Mouse (Mus musculus) hindbrain, embryonic 15.5 days (tissue): Measurements from ENCODE around the gene Helz. TPM values are rescaled to one million over a fixed set of nuclear protein-coding genes. Genes with fewer than 3 reads are reported as not detected.
A peak's percentile ranks its signal among the peaks of the same experiment; 100 is the strongest.

Source experiments
- ATAC-seq: fragments of 200-750 bp; cut with Nextera tagmentation; 2 replicates; pipeline ENCODE4 v1.8.0; 2017; ENCODE audit warnings: low read depth, moderate number of reproducible peaks, moderate TSS enrichment; ENCODE audit not compliant: low FRiP score
- H3K27ac ChIP-seq: fragments of 300-500 bp; sonication (generic); replicated peaks from 2 replicates; pipeline ENCODE4 v1.5.1; 2015; ENCODE audit warnings: mild to moderate bottlenecking, inconsistent platforms
- H3K27me3 ChIP-seq: fragments of 300-500 bp; sonication (generic); 2 replicates; pipeline ENCODE4 v1.6.1; 2015; ENCODE audit warnings: control low read depth, inconsistent platforms
- H3K36me3 ChIP-seq: fragments of 300-500 bp; sonication (generic); 2 replicates; pipeline ENCODE4 v1.6.1; 2015; ENCODE audit warnings: control low read depth, inconsistent platforms
- H3K4me1 ChIP-seq: fragments of 300-500 bp; sonication (generic); replicated peaks from 2 replicates; pipeline ENCODE4 v1.6.1; 2015; ENCODE audit warnings: control low read depth, inconsistent platforms
- H3K4me2 ChIP-seq: fragments of 300-500 bp; sonication (generic); 2 replicates; pipeline ENCODE4 v1.6.1; 2015; ENCODE audit warnings: moderate library complexity, mild to moderate bottlenecking, inconsistent platforms
- H3K4me3 ChIP-seq: fragments of 300-500 bp; sonication (generic); 2 replicates; pipeline ENCODE4 v1.5.1; 2015; ENCODE audit warnings: mild to moderate bottlenecking, inconsistent platforms
- H3K9ac ChIP-seq: fragments of 300-500 bp; sonication (generic); 2 replicates; pipeline ENCODE4 v1.6.1; 2015; ENCODE audit warnings: inconsistent platforms
- H3K9me3 ChIP-seq: fragments of 300-500 bp; sonication (generic); 2 replicates; pipeline ENCODE4 v1.6.1; 2016; ENCODE audit warnings: control low read depth, inconsistent platforms
- WGBS: fragments of 180-500 bp; shearing (Covaris S2); methylation state at CpG from one replicate; pipeline ENCODE4 v1.1.7; 2015; 5-methylcytosine and 5-hydroxymethylcytosine counted together
- polyA plus RNA-seq: library from polyadenylated mRNA; unstranded; fragments of >200 nt; fragmentation: Nextera tagmentation; extraction: Ambion mirVana; gene quantifications from 2 replicates; pipeline ENCODE4 v1.2.1, GENCODE M21; 2015

Gene Helz
- polyA plus RNA-seq, 1 experiment from 2014 or later, result 16.8 TPM

- H3K4me2 ChIP-seq, result no peak overlapping the region
- no peak overlapping the region for H3K9ac ChIP-seq
- H3K4me1 ChIP-seq, result peaks cover 10% of the 10 kb centered on the region; the same call in 1 of the 2 replicates
- 0 out of 2 replicates have a peak overlapping the region, but pooled peaks have one; percentile 30 for H3K27ac ChIP-seq
- no peak overlapping the region for H3K4me3 ChIP-seq
- H3K9me3 ChIP-seq, result no peaks in the 10 kb centered on the region
- H3K27me3 ChIP-seq, result no peaks in the 10 kb centered on the region
- peaks cover 12% of the 10 kb centered on the region for H3K36me3 ChIP-seq
- WGBS, result 60% methylated on average over 5 of the region's 5 CpGs
- peak; percentile 19; the same call in 1 of the 2 replicates for ATAC-seq
These were observed 109.4 kb downstream of the Helz start for GRCm38 (mm10) chr11:107657117-107657516.

- peaks cover 9% of the 10 kb centered on the region; the same call in 1 of the 2 replicates for H3K4me1 ChIP-seq
- H3K4me3 ChIP-seq, result no peak overlapping the region
- H3K9me3 ChIP-seq, result no peaks in the 10 kb centered on the region
- ATAC-seq, result no peak
- 92% methylated on average over 4 of the region's 4 CpGs for WGBS
- peaks cover 17% of the 10 kb centered on the region for H3K36me3 ChIP-seq
- H3K27ac ChIP-seq, result no peak overlapping the region
- no peak overlapping the region for H3K9ac ChIP-seq
- no peaks in the 10 kb centered on the region for H3K27me3 ChIP-seq
- H3K4me2 ChIP-seq, result no peak overlapping the region
These were observed 112.7 kb downstream of the Helz start for GRCm38 (mm10) chr11:107660452-107660851.

- no peak overlapping the region for H3K4me2 ChIP-seq
- H3K4me1 ChIP-seq, result peaks cover 9% of the 10 kb centered on the region; the same call in 1 of the 2 replicates
- H3K36me3 ChIP-seq, result peaks cover 21% of the 10 kb centered on the region
- H3K9ac ChIP-seq, result no peak overlapping the region
- H3K27me3 ChIP-seq, result no peaks in the 10 kb centered on the region
- 75% methylated on average over 5 of the region's 5 CpGs for WGBS
- no peak overlapping the region for H3K27ac ChIP-seq
- ATAC-seq, result no peak
- H3K4me3 ChIP-seq, result no peak overlapping the region
- H3K9me3 ChIP-seq, result no peaks in the 10 kb centered on the region
These were observed 114.9 kb downstream of the Helz start for GRCm38 (mm10) chr11:107662666-107663065.

- Histone ChIP-seq H3K4me1 (no peaks in the 10 kb centered on the region), H3K4me2 (no peak overlapping the region), H3K27ac (no peak overlapping the region), H3K4me3 (no peak overlapping the region), H3K9me3 (no peaks in the 10 kb centered on the region), H3K9ac (no peak overlapping the region), H3K36me3 (peaks cover 41% of the 10 kb centered on the region), H3K27me3 (no peaks in the 10 kb centered on the region)
- 93% methylated on average over 2 of the region's 2 CpGs for WGBS
- ATAC-seq, result no peak
These were observed 119.8 kb downstream of the Helz start for GRCm38 (mm10) chr11:107667542-107667941.

- Histone ChIP-seq H3K4me1 (no peaks in the 10 kb centered on the region), H3K9ac (no peak overlapping the region), H3K9me3 (no peaks in the 10 kb centered on the region), H3K36me3 (peaks cover 48% of the 10 kb centered on the region), H3K4me3 (no peak overlapping the region), H3K27ac (no peak overlapping the region), H3K4me2 (no peak overlapping the region), H3K27me3 (no peaks in the 10 kb centered on the region)
- WGBS, result 91% methylated on average over 6 of the region's 6 CpGs
- no peak for ATAC-seq
These were observed 120.5 kb downstream of the Helz start for GRCm38 (mm10) chr11:107668223-107668622.

GRCm38 (mm10) chr11:107668977-107669376 lies 121.2 kb downstream of the Helz start:
- no peak for ATAC-seq
- H3K36me3 ChIP-seq, result peaks cover 54% of the 10 kb centered on the region

GRCm38 (mm10) chr11:107674006-107674405 lies 126.3 kb downstream of the Helz start:
- H3K4me1 ChIP-seq, result peaks cover 18% of the 10 kb centered on the region
- no peak overlapping the region for H3K4me2 ChIP-seq
- no peak for ATAC-seq
- H3K27ac ChIP-seq, result no peak overlapping the region
- no peak overlapping the region for H3K4me3 ChIP-seq
- 0 out of 2 replicates have a peak, but pooled peaks cover 3% of the 10 kb centered on the region for H3K9me3 ChIP-seq
- H3K9ac ChIP-seq, result no peak overlapping the region
- 87% methylated on average over 5 of the region's 5 CpGs for whole genome bisulfite sequencing
- peaks cover 37% of the 10 kb centered on the region for H3K36me3 ChIP-seq
- no peaks in the 10 kb centered on the region for H3K27me3 ChIP-seq

More at GRCm38 (mm10) chr11:107668977-107669376, 121.2 kb downstream of the Helz start:
- no peaks in the 10 kb centered on the region for H3K4me1 ChIP-seq
- H3K4me3 ChIP-seq, result no peak overlapping the region
- no peak overlapping the region for H3K27ac ChIP-seq
- 87% methylated on average over 4 of the region's 4 CpGs for WGBS
- H3K4me2 ChIP-seq, result no peak overlapping the region
- H3K9ac ChIP-seq, result no peak overlapping the region
- H3K9me3 ChIP-seq, result no peaks in the 10 kb centered on the region
- H3K27me3 ChIP-seq, result no peaks in the 10 kb centered on the region

GRCm38 (mm10) chr11:107674601-107675000 lies 126.9 kb downstream of the Helz start:
- no peak overlapping the region for H3K4me3 ChIP-seq
- no peak overlapping the region for H3K9ac ChIP-seq
- no peak overlapping the region for H3K27ac ChIP-seq
- peaks cover 37% of the 10 kb centered on the region for H3K36me3 ChIP-seq
- 92% methylated on average over 8 of the region's 8 CpGs for WGBS
- H3K4me1 ChIP-seq, result peaks cover 18% of the 10 kb centered on the region
- H3K9me3 ChIP-seq, result 0 out of 2 replicates have a peak, but pooled peaks cover 3% of the 10 kb centered on the region
- H3K4me2 ChIP-seq, result no peak overlapping the region
- no peaks in the 10 kb centered on the region for H3K27me3 ChIP-seq
- no peak for ATAC-seq

- H3K9ac ChIP-seq, result no peak overlapping the region
- no peak overlapping the region for H3K4me3 ChIP-seq
- no peak for ATAC-seq
- no peak overlapping the region for H3K4me2 ChIP-seq
- peaks cover 34% of the 10 kb centered on the region for H3K36me3 ChIP-seq
- WGBS, result 84% methylated on average over 10 of the region's 10 CpGs
- peaks cover 18% of the 10 kb centered on the region for H3K4me1 ChIP-seq
- H3K27me3 ChIP-seq, result no peaks in the 10 kb centered on the region
- H3K9me3 ChIP-seq, result 0 out of 2 replicates have a peak, but pooled peaks cover 3% of the 10 kb centered on the region
- H3K27ac ChIP-seq, result no peak overlapping the region
These were observed 127.5 kb downstream of the Helz start for GRCm38 (mm10) chr11:107675246-107675645.

GRCm38 (mm10) chr11:107676207-107676940 lies 128.6 kb downstream of the Helz start:
- WGBS, result 27% methylated on average over 17 of the region's 17 CpGs
- Histone ChIP-seq H3K27me3 (no peaks in the 10 kb centered on the region), H3K36me3 (peaks cover 23% of the 10 kb centered on the region), H3K27ac (peak overlapping the region; percentile 22), H3K4me1 (peaks cover 18% of the 10 kb centered on the region), H3K9ac (no peak overlapping the region), H3K4me3 (peak overlapping the region; percentile 9; the same call in 1 of the 2 replicates), H3K4me2 (peak overlapping the region; percentile 42), H3K9me3 (0 out of 2 replicates have a peak, but pooled peaks cover 3% of the 10 kb centered on the region)
- no peak for ATAC-seq

GRCm38 (mm10) chr11:107682694-107683355 lies 135.1 kb downstream of the Helz start:
- Histone ChIP-seq H3K4me1 (peaks cover 26% of the 10 kb centered on the region), H3K4me3 (no peak overlapping the region), H3K4me2 (no peak overlapping the region), H3K9ac (no peak overlapping the region), H3K36me3 (peaks cover 13% of the 10 kb centered on the region), H3K27me3 (no peaks in the 10 kb centered on the region), H3K27ac (peak overlapping the region; percentile 65), H3K9me3 (no peaks in the 10 kb centered on the region)
- whole genome bisulfite sequencing, result 26% methylated on average over 9 of the region's 9 CpGs
- no peak for ATAC-seq
